Mouse (Mus musculus): ENCODE data around the gene Cnbd2.
"Not testable (repeated sequence)": the region's sequence is repeated elsewhere in the genome, so short reads cannot be mapped to it uniquely, and the experiment has no call there.

DNA sequence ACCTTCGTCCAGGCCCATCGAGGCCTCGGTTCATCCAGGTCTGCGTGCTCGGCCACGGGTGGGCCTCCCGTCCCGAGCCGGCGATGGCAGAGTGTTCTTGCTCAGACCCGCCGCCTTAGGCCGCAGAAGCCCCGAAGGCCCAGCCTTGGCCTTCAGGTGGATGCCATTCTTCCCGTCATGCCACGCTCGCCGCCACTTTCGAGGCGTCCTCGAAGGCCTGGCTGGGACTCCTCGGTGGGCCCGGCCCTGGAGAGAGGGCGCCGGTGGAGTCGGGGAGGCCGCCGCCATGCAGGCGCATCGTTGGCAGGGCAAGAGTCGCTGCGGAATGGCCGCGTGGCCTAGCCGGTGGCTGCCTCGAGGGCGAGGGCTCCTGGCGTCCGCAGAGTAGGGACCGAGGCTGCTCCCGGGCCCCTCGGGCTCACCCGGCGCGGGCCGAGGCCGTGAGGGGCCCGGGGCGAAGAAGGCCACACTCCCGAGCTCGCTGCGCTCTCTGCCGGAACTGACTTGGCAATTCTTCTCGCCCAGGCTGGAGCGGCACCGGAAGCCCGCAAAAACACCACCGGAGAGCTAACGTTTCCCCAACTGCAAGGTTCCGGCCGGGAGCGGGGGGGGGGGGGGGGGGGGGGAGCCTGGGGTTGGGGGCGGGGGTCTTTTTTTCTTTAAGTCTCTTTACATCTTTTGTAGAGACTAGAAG lies 80.5 kb downstream of the Cnbd2 start:
- not testable (repeated sequence) for TF ChIP-seq CTCF (IDR thresholded peaks at IDR 0.05; ENCODE audit: borderline replicate concordance, control insufficient read depth, extremely low read depth, insufficient read depth, low read length, poor library complexity); POLR2A (IDR thresholded peaks at IDR 0.05; ENCODE audit: control insufficient read depth, extremely low read depth, insufficient read depth, low read length, poor library complexity)
